Comparison of ENCODE assay signal across 23 mouse cellular contexts in the genomic region with DNA sequence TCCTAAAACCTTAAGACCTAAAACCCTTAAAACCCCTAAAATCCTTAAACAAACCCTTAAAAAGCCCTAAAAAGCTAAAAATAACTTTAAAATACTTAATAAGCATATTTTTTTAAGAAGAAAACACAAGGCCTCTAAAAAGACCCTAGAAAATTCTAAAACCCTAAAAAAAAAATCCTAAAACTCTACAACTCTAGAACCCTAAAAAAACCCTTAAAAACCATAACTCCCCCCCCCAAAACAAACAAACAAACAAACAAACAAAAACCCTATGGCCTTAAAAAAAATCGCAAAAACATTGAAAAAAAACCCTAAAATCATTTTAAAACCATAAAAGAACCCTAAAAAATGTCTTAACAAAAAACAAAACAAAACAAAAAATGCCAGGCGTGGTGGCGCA. TPM values are rescaled to one million over a fixed set of nuclear protein-coding genes. Genes with fewer than 3 reads are reported as not detected.
"Had no signal": no experiment of that assay in that cellular context is flagged by ENCODE, and none has a peak within 500 bp of the region (broad histone marks: within the 10 kb centered on the region; RNA-seq: fewer than 3 reads in every experiment).

No protein-coding gene starts in this region.

- H3K4me3 ChIP-seq: midbrain, embryonic 10.5 days; midbrain, embryonic 13.5 days; myocyte; neural tube, embryonic 13.5 days; neural tube, embryonic 15.5 days had no signal

- H3K27ac ChIP-seq: midbrain, embryonic 10.5 days; midbrain, embryonic 13.5 days; neural tube, embryonic 13.5 days; neural tube, embryonic 15.5 days had no signal

- H3K27me3 ChIP-seq: midbrain, embryonic 13.5 days; neural tube, embryonic 13.5 days; neural tube, embryonic 15.5 days had no signal

- H3K9me3 ChIP-seq: midbrain, embryonic 13.5 days; neural tube, embryonic 13.5 days; neural tube, embryonic 15.5 days had no signal

- ATAC-seq: midbrain, embryonic 13.5 days had no signal

- H3K4me1 ChIP-seq: midbrain, embryonic 10.5 days; midbrain, embryonic 13.5 days; neural tube, embryonic 13.5 days; neural tube, embryonic 15.5 days had no signal

- DNase-seq: lung, adult 18-20 months; lung, embryonic 14.5 days; lung, postnatal 10 days; lung, postnatal 4 days; retina, postnatal 1 day; right cerebral cortex, adult 18-20 months; right cerebral cortex, postnatal 25 days; right cerebral cortex, postnatal 4 days; spleen, adult 18-20 months; thymus, adult 18-20 months; thymus, postnatal 14 days; thymus, postnatal 36 days had no signal

- H3K4me2 ChIP-seq: lung, embryonic 14.5 days; midbrain, embryonic 13.5 days; neural tube, embryonic 13.5 days; neural tube, embryonic 15.5 days had no signal

- H3K9ac ChIP-seq: lung, embryonic 14.5 days; midbrain, embryonic 13.5 days; neural tube, embryonic 13.5 days; neural tube, embryonic 15.5 days had no signal

RNA-seq across cellular contexts. Expression of a gene that starts 19.4 kb away (rescaled TPM):
- total RNA-seq: megakaryocyte, adult 5-6 weeks; megakaryocyte-erythroid progenitor cell, adult 5-6 weeks had no signal
- polyA plus RNA-seq: lung, embryonic 14.5 days; lung, embryonic 16.5 days; midbrain, embryonic 10.5 days; midbrain, embryonic 13.5 days; neural tube, embryonic 11.5 days; neural tube, embryonic 13.5 days; neural tube, embryonic 15.5 days; stomach, embryonic 14.5 days; stomach, embryonic 16.5 days had no signal
